Mouse (Mus musculus): Measurements from ENCODE around the gene Slc35d2.

The Slc35d2 gene

GRCm38 (mm10) chr13:64128858-64129615 lies at the start of gene Slc35d2:
TSS of gene Slc35d2 (minus strand) at chr13:64129368.
- peak; percentile 36 to 37 for DNase-seq

- no peak for DNase-seq
Measured at GRCm38 (mm10) chr13:64178000-64178399, 48.8 kb upstream of the Slc35d2 start.

GRCm38 (mm10) chr13:64169746-64170145 lies 40.6 kb upstream of the Slc35d2 start:
- peak in 1 of 2 experiments; percentile 54 for DNase-seq

- peak in 1 of 2 experiments; percentile 19 for DNase-seq
Measured at GRCm38 (mm10) chr13:64163147-64163715, 34.1 kb upstream of the Slc35d2 start.

GRCm38 (mm10) chr13:64162626-64163025 lies 33.5 kb upstream of the Slc35d2 start:
- peak in 1 of 2 experiments; percentile 22 for DNase-seq

GRCm38 (mm10) chr13:64161916-64162611 lies 32.9 kb upstream of the Slc35d2 start:
- DNase-seq: no peak

GRCm38 (mm10) chr13:64161548-64161915 lies 32.4 kb upstream of the Slc35d2 start, which contains the start of gene Habp4:
TSS of gene Habp4 (plus strand) at chr13:64161824.
- peak; percentile 97 to 98 for DNase-seq

GRCm38 (mm10) chr13:64156966-64157365 lies 27.8 kb upstream of the Slc35d2 start:
- DNase-seq: no peak

- DNase-seq: no peak
Measured at GRCm38 (mm10) chr13:64155171-64155571, 26.0 kb upstream of the Slc35d2 start.

- no peak for DNase-seq
Measured at GRCm38 (mm10) chr13:64154651-64155050, 25.5 kb upstream of the Slc35d2 start.

- DNase-seq: peak; percentile 29
Measured at GRCm38 (mm10) chr13:64153751-64154267, 24.6 kb upstream of the Slc35d2 start.

GRCm38 (mm10) chr13:64153083-64153682 lies 24.0 kb upstream of the Slc35d2 start, which contains the start of gene Zfp367:
TSS of gene Zfp367 (minus strand) at chr13:64153202.
- peak; percentile 96 for DNase-seq

- no peak for DNase-seq
Measured at GRCm38 (mm10) chr13:64152671-64153082, 23.5 kb upstream of the Slc35d2 start.

- peak; percentile 91 to 92 for DNase-seq
Measured at GRCm38 (mm10) chr13:64152241-64152669, 23.1 kb upstream of the Slc35d2 start.

- DNase-seq: no peak
Measured at GRCm38 (mm10) chr13:64150121-64150520, 21.0 kb upstream of the Slc35d2 start.

- DNase-seq: peak; percentile 11 to 37
Measured at GRCm38 (mm10) chr13:64129616-64130375, 628 bp upstream of the Slc35d2 start.

- no peak for DNase-seq
Measured at GRCm38 (mm10) chr13:64126316-64126715, 2.9 kb downstream of the Slc35d2 start.

GRCm38 (mm10) chr13:64124886-64125285 lies 4.3 kb downstream of the Slc35d2 start:
- DNase-seq: no peak

GRCm38 (mm10) chr13:64123491-64124188 lies 5.5 kb downstream of the Slc35d2 start:
- DNase-seq: no peak

- DNase-seq: no peak
Measured at GRCm38 (mm10) chr13:64120760-64121159, 8.4 kb downstream of the Slc35d2 start.

GRCm38 (mm10) chr13:64117442-64117841 lies 11.7 kb downstream of the Slc35d2 start:
- no peak for DNase-seq

Measured in cerebellum, postnatal 14 days (tissue).